Mouse (Mus musculus): ENCODE data around the gene H2afz. TPM values are rescaled to one million over a fixed set of nuclear protein-coding genes. Genes with fewer than 3 reads are reported as not detected.

The H2afz gene
- polyA plus RNA-seq, 1 experiment from 2014 or later = 1,370 TPM

DNA sequence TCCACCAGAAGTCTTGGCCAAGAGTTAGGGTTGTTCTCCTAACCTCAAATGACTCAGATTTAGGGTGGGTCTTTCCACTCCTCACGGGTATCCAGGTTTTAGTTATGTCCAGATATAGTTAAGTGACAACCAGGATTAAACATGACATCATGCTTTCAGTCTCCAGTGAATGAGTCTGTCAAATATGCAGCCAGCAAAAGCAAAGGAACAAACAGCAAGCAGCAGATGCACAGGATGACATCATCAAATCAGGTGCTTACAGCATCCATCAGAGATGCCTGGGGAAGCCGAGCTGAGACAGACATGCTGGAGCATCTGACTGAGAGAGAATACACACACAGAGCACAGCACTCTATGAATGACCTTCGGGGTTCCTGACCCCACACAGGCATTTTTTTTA is 9.0 kb upstream of the H2afz start:
- no peak overlapping the region for H3K9ac ChIP-seq (ENCODE audit: low read depth, low read length)
- no peaks in the 10 kb centered on the region for H3K27me3 ChIP-seq (ENCODE audit: control insufficient read depth, insufficient read depth, low read length)
- no peak overlapping the region for H3K4me2 ChIP-seq
- H3K9me3 ChIP-seq (replicated peaks; ENCODE audit: control insufficient read depth, low read length) = no peaks in the 10 kb centered on the region
- 56% methylated on average over 3 of the region's 3 CpGs for WGBS (ENCODE audit: insufficient replicate concordance)
- ATAC-seq (replicated peaks; ENCODE audit: insufficient number of reproducible peaks, low FRiP score, low TSS enrichment) = no peak
- no peak overlapping the region for H3K4me3 ChIP-seq (ENCODE audit: low read depth, low read length)
- no peak overlapping the region for H3K27ac ChIP-seq (ENCODE audit: low read depth, low read length)
- H3K36me3 ChIP-seq (ENCODE audit: control insufficient read depth, insufficient read depth, low read length) = no peaks in the 10 kb centered on the region
- H3K4me1 ChIP-seq (ENCODE audit: control insufficient read depth, insufficient read depth, low read length) = no peaks in the 10 kb centered on the region

DNA sequence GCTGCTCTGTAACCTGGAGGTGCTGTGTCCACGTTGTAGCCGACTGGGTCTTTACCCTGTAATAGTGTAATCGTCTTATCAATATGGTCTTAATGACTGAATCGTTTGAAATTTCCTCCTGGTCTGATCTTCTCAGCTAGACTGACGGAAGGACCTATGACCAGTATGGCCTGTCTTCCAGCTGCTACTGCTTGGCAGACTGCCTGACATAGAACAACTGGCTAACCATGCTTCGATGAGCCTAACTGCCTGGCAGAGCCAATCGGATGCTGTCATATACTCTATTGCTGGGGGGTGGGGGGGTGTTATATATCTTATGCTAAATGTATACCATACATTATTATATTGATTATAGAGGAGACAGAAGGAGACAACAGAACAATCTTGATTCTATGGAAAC is 8.2 kb upstream of the H2afz start:
- no peak overlapping the region for H3K4me2 ChIP-seq
- H3K27me3 ChIP-seq (ENCODE audit: control insufficient read depth, insufficient read depth, low read length) = no peaks in the 10 kb centered on the region
- H3K9ac ChIP-seq (ENCODE audit: low read depth, low read length) = no peak overlapping the region
- no peaks in the 10 kb centered on the region for H3K4me1 ChIP-seq (ENCODE audit: control insufficient read depth, insufficient read depth, low read length)
- no peaks in the 10 kb centered on the region for H3K9me3 ChIP-seq (replicated peaks; ENCODE audit: control insufficient read depth, low read length)
- 78% methylated on average over 7 of the region's 7 CpGs for WGBS (ENCODE audit: insufficient replicate concordance)
- H3K4me3 ChIP-seq (ENCODE audit: low read depth, low read length) = no peak overlapping the region
- ATAC-seq (replicated peaks; ENCODE audit: insufficient number of reproducible peaks, low FRiP score, low TSS enrichment) = no peak
- no peaks in the 10 kb centered on the region for H3K36me3 ChIP-seq (ENCODE audit: control insufficient read depth, insufficient read depth, low read length)
- H3K27ac ChIP-seq (ENCODE audit: low read depth, low read length) = no peak overlapping the region

DNA sequence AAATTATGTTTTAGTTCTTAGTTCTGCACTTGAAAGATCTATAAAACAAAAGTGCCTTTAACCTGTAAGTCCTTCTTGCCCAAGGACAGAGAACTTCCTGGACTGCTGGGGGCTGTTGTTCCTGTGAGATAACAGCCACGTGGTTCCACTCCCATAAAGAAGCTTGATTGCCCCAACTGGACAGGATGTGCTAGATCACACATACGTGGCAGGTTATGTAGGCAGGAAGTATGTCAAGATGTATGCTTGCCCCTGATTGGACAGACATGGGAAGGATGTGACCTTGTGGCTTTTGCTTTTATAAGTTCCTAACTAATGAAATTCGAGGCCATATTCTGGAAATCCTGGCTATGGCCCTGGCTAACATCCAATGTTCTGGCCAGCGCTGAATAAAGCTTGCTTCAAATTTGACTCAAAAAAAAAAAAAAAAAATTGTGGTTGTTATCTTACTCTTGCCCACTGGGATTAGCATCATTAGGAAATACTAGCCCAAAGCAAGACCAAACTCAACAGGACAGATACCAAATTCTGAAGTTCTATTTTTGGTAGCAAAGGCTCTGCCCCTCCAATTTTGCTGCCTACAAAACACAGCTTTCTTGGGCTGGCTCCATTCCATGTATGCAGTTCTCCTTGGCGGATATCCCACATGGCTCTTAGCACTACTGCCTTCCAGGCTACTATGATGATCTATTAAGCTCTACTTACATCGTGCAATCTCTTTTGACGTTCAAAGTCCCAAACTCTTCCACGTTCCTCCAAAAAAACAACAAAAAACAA is 3.7 kb upstream of the H2afz start:
- no peak overlapping the region for H3K4me3 ChIP-seq (ENCODE audit: low read depth, low read length)
- no peak overlapping the region for H3K9ac ChIP-seq (ENCODE audit: low read depth, low read length)
- H3K27ac ChIP-seq (ENCODE audit: low read depth, low read length) = no peak overlapping the region
- no peaks in the 10 kb centered on the region for H3K9me3 ChIP-seq (replicated peaks; ENCODE audit: control insufficient read depth, low read length)
- H3K27me3 ChIP-seq (ENCODE audit: control insufficient read depth, insufficient read depth, low read length) = no peaks in the 10 kb centered on the region
- 68% methylated on average over 8 of the region's 8 CpGs for WGBS (ENCODE audit: insufficient replicate concordance)
- no peak overlapping the region for H3K4me2 ChIP-seq
- ATAC-seq (replicated peaks; ENCODE audit: insufficient number of reproducible peaks, low FRiP score, low TSS enrichment) = no peak
- H3K4me1 ChIP-seq (ENCODE audit: control insufficient read depth, insufficient read depth, low read length) = no peaks in the 10 kb centered on the region
- H3K36me3 ChIP-seq (ENCODE audit: control insufficient read depth, insufficient read depth, low read length) = no peaks in the 10 kb centered on the region

DNA sequence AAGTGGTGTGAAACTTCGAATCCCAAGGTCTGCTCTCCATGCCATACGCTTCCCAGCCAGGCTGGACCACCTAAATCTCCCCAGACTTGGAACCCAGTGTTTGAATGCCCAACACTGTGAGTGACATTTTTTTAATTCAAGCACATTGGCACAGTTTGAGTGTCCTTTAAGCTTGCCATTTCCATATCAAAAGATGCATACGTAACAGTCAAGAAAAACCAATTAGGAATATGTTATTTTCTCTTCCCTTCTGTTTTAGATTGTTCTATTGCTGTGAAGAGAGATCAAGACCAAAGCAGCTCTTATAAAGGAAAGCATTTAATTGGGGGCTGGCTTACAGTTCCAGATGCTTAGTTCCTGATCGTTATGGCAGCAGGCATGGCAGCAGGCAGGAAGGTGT is 2.9 kb upstream of the H2afz start:
- 86% methylated on average over 4 of the region's 4 CpGs for WGBS (ENCODE audit: insufficient replicate concordance)
- ATAC-seq (replicated peaks; ENCODE audit: insufficient number of reproducible peaks, low FRiP score, low TSS enrichment) = no peak
- no peaks in the 10 kb centered on the region for H3K9me3 ChIP-seq (replicated peaks; ENCODE audit: control insufficient read depth, low read length)
- H3K9ac ChIP-seq (ENCODE audit: low read depth, low read length) = no peak overlapping the region
- H3K4me1 ChIP-seq (ENCODE audit: control insufficient read depth, insufficient read depth, low read length) = 0 out of 2 replicates have a peak, but pooled peaks cover 3% of the 10 kb centered on the region
- H3K27me3 ChIP-seq (ENCODE audit: control insufficient read depth, insufficient read depth, low read length) = no peaks in the 10 kb centered on the region
- no peak overlapping the region for H3K27ac ChIP-seq (ENCODE audit: low read depth, low read length)
- H3K36me3 ChIP-seq (ENCODE audit: control insufficient read depth, insufficient read depth, low read length) = no peaks in the 10 kb centered on the region
- no peak overlapping the region for H3K4me2 ChIP-seq
- H3K4me3 ChIP-seq (ENCODE audit: low read depth, low read length) = no peak overlapping the region

DNA sequence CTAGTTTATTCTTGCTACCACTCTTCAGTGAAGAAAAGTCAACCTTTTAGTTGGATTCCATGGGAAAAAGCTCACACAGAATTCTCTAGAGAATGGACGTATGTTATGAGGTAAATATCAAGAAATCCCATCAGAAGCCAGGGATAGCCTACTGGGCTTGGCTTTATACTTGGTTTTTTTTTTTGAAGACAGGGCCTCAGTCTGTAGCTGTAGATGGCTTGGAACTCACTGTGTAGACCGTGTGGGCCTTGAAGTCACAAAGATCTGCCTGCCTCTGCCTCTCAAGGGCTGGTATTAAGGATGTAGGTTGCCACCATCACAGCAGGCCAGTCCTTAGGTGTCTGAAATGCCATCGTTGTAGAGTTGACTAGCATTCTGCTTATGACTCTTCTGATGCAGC is 1.7 kb upstream of the H2afz start:
- no peak overlapping the region for H3K9ac ChIP-seq (ENCODE audit: low read depth, low read length)
- no peak overlapping the region for H3K4me3 ChIP-seq (ENCODE audit: low read depth, low read length)
- H3K4me2 ChIP-seq = no peak overlapping the region
- no peak overlapping the region for H3K27ac ChIP-seq (ENCODE audit: low read depth, low read length)
- no peaks in the 10 kb centered on the region for H3K9me3 ChIP-seq (replicated peaks; ENCODE audit: control insufficient read depth, low read length)
- no peaks in the 10 kb centered on the region for H3K36me3 ChIP-seq (ENCODE audit: control insufficient read depth, insufficient read depth, low read length)
- ATAC-seq (replicated peaks; ENCODE audit: insufficient number of reproducible peaks, low FRiP score, low TSS enrichment) = no peak
- H3K27me3 ChIP-seq (ENCODE audit: control insufficient read depth, insufficient read depth, low read length) = no peaks in the 10 kb centered on the region
- WGBS (ENCODE audit: insufficient replicate concordance) = 90% methylated on average over 3 of the region's 3 CpGs
- 0 out of 2 replicates have a peak, but pooled peaks cover 3% of the 10 kb centered on the region for H3K4me1 ChIP-seq (ENCODE audit: control insufficient read depth, insufficient read depth, low read length)

DNA sequence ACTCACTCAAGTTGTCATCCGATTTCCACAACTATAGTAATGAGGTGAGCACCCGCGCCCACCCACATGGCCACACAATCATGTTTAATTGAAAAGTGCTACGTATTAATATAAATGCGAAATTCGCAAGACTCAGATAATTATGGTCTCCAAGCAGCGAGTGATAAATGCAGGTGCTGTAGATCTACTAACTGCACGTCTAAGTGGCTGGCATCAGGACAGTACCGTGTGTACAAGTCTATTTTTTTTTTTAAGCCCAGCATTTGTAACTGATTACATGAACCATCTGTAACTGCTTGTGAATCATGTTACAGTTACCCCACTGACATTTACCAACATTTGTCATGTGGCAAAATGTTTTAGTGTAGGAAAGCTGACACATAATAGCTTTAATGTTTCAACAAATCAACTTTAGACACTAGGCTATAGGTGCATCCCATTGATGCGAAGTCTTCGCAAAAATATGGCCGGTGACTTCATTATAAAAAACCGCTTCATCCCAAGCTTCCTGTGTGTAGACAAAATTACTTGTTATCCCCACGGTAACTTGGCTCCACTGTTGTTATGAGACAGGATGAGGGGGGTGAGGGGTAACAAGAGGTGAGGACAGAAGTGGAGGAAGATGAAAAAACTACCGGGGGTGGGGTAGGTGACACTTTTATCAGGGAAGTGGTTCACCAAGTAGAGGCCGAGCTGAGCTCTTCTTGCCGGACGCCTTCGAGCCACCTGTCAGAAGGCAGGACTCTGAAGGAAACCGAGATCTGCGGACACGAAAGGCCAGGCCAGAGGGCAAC is 760 bp upstream of the H2afz start:
- H3K9ac ChIP-seq (ENCODE audit: low read depth, low read length) = peak overlapping the region; percentile 74
- H3K9me3 ChIP-seq (replicated peaks; ENCODE audit: control insufficient read depth, low read length) = no peaks in the 10 kb centered on the region
- H3K27ac ChIP-seq (ENCODE audit: low read depth, low read length) = peak overlapping the region; percentile 92
- H3K36me3 ChIP-seq (ENCODE audit: control insufficient read depth, insufficient read depth, low read length) = no peaks in the 10 kb centered on the region
- ATAC-seq (replicated peaks; ENCODE audit: insufficient number of reproducible peaks, low FRiP score, low TSS enrichment) = no peak; the same call in 1 of the 2 replicates
- H3K4me3 ChIP-seq (ENCODE audit: low read depth, low read length) = peak overlapping the region; percentile 89
- no peaks in the 10 kb centered on the region for H3K27me3 ChIP-seq (ENCODE audit: control insufficient read depth, insufficient read depth, low read length)
- peak overlapping the region; percentile 65 for H3K4me2 ChIP-seq
- WGBS (ENCODE audit: insufficient replicate concordance) = 38% methylated on average over 22 of the region's 22 CpGs
- H3K4me1 ChIP-seq (ENCODE audit: control insufficient read depth, insufficient read depth, low read length) = 0 out of 2 replicates have a peak, but pooled peaks cover 3% of the 10 kb centered on the region

DNA sequence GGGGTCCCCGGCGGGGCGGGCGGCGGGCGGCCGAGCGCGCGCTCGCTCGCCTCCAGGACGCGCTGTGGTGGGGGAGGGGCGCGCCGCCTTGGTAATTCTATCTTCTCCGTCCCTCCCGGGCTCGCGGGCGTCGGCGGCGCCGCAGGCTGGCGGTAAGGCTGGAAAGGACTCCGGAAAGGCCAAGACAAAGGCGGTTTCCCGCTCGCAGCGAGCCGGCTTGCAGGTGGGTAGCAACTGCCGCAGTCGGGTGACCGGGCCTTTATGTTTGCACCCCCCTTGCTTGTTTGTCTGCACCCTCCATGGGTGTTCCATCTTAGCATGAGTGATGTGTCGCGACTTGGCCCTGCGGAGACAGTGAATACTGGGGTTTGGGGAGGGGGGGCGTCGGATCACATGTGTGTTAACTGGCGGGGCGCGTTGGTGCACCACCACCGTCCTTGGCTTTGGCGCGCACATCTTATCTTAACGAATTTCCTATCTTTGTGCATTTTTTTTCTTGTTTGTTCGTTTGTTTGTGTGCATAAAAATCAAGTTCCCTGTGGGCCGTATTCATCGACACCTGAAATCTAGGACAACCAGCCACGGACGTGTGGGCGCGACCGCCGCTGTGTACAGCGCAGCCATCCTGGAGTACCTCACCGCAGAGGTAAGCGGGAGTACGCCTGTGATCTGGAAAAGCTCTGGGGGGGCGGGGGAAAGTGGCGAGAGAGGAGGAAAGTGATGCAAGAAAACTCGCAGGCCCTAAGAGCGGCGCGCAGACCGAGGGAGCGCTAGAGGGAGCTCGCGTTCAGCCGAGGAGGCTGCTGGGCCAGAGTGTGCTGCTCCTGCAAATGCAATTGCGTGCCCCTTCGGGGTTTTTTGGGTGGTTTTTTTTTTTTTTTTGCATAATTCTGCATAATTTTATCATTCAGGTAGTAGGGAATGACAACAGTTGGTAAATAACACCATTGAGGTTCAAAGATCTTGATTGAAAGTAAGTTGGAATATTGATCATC is 998 bp downstream of the H2afz start:
- Histone ChIP-seq H3K4me1 (ENCODE audit: control insufficient read depth, insufficient read depth, low read length) (0 out of 2 replicates have a peak, but pooled peaks cover 3% of the 10 kb centered on the region), H3K4me2 (peak overlapping the region; percentile 62), H3K27ac (ENCODE audit: low read depth, low read length) (peak overlapping the region; percentile 99), H3K4me3 (ENCODE audit: low read depth, low read length) (peak overlapping the region; percentile 89), H3K36me3 (ENCODE audit: control insufficient read depth, insufficient read depth, low read length) (no peaks in the 10 kb centered on the region), H3K9ac (ENCODE audit: low read depth, low read length) (peak overlapping the region; percentile 97), H3K27me3 (ENCODE audit: control insufficient read depth, insufficient read depth, low read length) (no peaks in the 10 kb centered on the region), H3K9me3 (replicated peaks; ENCODE audit: control insufficient read depth, low read length) (no peaks in the 10 kb centered on the region)
- WGBS (ENCODE audit: insufficient replicate concordance) = under 1% methylated on average over 68 of the region's 74 CpGs
- peak; percentile 20 for ATAC-seq (replicated peaks; ENCODE audit: insufficient number of reproducible peaks, low FRiP score, low TSS enrichment)

DNA sequence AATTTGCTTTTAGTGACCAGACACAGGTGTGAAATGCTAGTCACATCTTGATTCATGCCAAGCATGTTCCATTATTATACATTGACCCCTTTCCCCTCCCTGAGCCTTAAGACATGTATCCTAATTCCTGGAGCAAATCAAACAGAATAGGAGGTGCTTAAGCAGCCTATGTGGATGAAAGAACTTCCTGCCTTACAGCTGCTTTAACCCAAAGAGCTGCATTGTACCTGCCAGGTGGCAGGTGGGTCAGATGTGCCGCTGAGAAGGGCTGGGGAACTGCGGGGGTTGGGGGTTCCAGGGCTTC is 2.8 kb downstream of the H2afz start:
- no peaks in the 10 kb centered on the region for H3K9me3 ChIP-seq (replicated peaks; ENCODE audit: control insufficient read depth, low read length)
- peak overlapping the region; percentile 99 for H3K27ac ChIP-seq (ENCODE audit: low read depth, low read length)
- peak overlapping the region; percentile 90 for H3K9ac ChIP-seq (ENCODE audit: low read depth, low read length)
- H3K27me3 ChIP-seq (ENCODE audit: control insufficient read depth, insufficient read depth, low read length) = no peaks in the 10 kb centered on the region
- H3K36me3 ChIP-seq (ENCODE audit: control insufficient read depth, insufficient read depth, low read length) = no peaks in the 10 kb centered on the region
- peak overlapping the region; percentile 79 for H3K4me2 ChIP-seq
- ATAC-seq (replicated peaks; ENCODE audit: insufficient number of reproducible peaks, low FRiP score, low TSS enrichment) = no peak
- 3% methylated on average over 2 of the region's 2 CpGs for WGBS (ENCODE audit: insufficient replicate concordance)
- H3K4me1 ChIP-seq (ENCODE audit: control insufficient read depth, insufficient read depth, low read length) = 0 out of 2 replicates have a peak, but pooled peaks cover 3% of the 10 kb centered on the region
- peak overlapping the region; percentile 75 for H3K4me3 ChIP-seq (ENCODE audit: low read depth, low read length)

Data from heart, embryonic 11.5 days (tissue).